Mouse (Mus musculus) frontal cortex, postnatal 25 days (tissue): ENCODE measurements around the gene Fbxo46.
A peak's percentile ranks its signal among the peaks of the same experiment; 100 is the strongest.
"Not testable (repeated sequence)": the region's sequence is repeated elsewhere in the genome, so short reads cannot be mapped to it uniquely, and the experiment has no call there.

Experiments used
- DNase-seq, 2 experiments: peaks; one replicate each; pipeline ENCODE4 v3.0.0; 2022; ENCODE audit warnings: low spot score in 2 of 2

The Fbxo46 gene

GRCm38 (mm10) chr7:19131324-19131848 lies 11.7 kb downstream of the Fbxo46 start:
- DNase-seq, result peak; percentile 85 to 94

GRCm38 (mm10) chr7:19136168-19136567 lies 16.5 kb downstream of the Fbxo46 start:
- no peak for DNase-seq

DNA sequence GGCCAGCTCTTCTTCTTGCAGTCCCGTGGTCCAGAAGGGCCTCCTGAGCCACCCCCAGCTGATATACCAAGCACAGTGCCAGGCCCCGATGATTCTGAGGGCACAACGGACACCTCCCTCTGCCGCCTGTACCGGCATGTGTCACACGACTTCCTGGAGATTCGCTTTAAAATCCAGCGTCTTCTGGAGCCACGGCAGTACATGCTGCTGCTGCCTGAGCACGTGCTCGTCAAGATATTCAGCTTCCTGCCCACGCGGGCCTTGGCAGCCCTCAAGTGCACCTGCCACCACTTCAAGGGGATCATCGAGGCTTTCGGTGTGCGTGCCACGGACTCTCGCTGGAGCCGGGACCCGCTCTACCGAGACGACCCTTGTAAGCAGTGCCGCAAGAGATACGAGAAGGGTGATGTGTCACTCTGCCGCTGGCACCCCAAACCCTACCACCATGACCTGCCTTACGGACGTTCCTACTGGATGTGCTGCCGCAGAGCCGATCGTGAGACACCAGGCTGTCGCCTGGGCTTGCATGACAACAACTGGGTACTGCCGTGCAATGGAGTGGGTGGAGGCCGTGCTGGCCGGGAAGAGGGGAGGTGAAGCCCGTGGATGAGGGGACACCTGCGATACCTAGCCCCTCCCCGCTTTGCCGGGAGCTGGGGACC lies 17.1 kb downstream of the Fbxo46 start:
- DNase-seq, result no peak

GRCm38 (mm10) chr7:19137380-19137779 lies 17.7 kb downstream of the Fbxo46 start:
- no peak for DNase-seq

GRCm38 (mm10) chr7:19146793-19147192 lies 27.1 kb downstream of the Fbxo46 start:
- DNase-seq, result no peak

- no peak for DNase-seq
Measured at GRCm38 (mm10) chr7:19147497-19148045, 27.9 kb downstream of the Fbxo46 start.

GRCm38 (mm10) chr7:19148180-19148874 lies 28.7 kb downstream of the Fbxo46 start:
- DNase-seq, result no peak

DNA sequence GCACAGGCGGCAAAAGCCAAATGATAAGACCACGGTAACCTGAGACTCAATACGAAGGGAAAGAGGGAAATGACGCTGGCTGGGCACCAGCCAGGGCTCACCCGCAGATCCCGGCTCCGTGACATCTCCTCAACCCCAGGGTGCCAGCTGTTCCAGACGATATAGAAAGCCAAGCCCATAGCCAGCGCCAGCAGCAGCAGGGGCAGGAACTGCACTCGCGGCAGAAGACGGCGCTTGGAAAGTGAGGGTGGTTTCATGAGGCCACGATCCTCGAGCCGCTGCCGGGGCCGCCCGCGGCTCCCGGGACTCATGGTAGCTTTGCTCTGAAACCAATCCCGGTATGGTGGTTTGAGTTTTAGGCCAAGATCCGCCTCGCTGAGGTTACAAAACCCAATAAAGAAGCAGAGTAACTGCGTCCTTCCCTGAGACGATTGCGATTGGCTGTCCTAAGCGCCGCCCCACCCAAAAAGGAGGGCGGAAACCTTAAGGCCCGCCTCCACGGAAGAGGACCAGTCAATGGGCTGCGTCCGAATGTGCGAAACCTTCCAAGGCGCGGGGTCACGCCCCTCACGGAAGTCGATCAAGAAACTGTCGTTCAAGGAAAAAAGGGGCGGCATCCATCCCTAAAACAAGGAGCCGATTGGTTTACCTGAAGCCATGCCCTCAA lies 29.3 kb downstream of the Fbxo46 start, which contains the start of gene Qpctl:
Gene Qpctl (minus strand): TSS at position 417 of the 667 bp plus-strand sequence.
- peak; percentile 92 to 95 for DNase-seq

DNA sequence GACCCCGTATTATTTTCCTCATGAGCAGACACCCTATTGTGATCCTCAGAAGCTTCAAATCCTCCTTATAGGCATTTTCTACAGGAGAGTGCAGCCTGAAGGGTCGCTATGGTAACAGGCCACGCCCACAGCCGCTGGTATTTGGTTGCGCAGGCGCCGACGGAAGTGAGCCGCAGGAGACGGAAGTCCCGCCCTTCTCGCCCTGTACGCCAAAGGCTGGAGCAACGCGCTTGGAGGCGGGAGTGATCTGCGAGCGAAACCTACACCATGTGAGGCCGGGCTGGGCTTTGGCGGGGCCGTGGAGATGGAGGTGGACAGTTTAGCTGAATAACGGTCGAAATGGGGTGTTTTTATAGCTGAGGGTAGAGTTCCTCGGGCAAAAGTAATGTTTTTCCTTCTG lies 30.0 kb downstream of the Fbxo46 start, which contains the start of gene Snrpd2:
Gene Snrpd2 (plus strand): TSS at position 97 of the 400 bp plus-strand sequence.
- DNase-seq, result peak; percentile 92 to 94

- DNase-seq, result not testable (repeated sequence)
Measured at GRCm38 (mm10) chr7:19151121-19151520, 31.5 kb downstream of the Fbxo46 start.

DNA sequence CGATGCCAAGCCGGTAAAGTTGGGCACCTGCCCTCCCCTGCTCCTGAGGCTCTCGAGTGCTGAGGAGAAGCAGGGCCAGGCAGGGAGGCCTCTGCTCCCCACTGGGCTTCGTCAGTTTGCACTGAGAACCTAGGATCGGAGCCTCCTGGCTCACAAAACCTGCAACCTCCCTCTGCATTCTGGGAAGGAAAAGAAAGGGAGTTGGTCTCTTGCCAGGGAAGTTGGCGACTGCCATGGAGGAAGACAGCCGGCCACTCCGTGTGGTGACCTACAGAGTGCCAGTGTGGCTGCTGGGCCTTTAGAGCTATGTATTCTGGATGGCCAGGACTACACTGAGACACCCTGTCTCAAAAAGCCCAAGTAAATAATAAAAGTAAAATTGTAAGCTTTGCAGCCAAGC lies 35.1 kb downstream of the Fbxo46 start:
- no peak for DNase-seq

DNA sequence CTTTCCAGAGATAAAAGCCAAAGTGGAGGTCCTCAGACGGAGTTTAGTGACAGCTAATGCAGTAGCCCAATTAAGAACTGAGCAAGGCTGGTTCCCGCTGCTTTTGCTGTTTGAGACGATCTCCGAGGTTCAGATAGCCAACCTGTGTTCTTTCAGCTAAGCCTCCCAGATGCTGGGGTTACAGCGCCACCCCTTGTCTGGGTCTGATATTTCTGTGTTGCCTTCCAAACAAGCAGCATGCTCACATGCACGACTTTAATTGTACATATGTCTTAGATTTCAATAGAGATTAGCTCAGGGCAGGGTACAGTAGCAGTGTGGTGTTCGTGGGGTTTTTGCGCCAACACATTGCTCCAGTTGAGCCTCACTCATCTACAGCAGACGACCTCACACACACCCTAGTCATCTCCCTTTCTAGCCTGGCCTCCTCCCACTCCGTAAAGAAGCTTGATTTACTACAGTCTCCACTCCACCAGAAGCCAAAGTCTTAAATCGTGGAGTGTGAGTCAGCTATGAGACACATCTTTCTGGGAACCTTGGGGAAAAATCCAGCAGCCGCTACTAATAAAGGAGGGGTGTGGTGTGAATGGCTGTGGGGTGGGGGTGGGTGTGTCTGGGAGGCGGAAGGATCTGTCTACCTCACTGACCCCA lies 36.3 kb downstream of the Fbxo46 start:
- DNase-seq, result no peak

DNA sequence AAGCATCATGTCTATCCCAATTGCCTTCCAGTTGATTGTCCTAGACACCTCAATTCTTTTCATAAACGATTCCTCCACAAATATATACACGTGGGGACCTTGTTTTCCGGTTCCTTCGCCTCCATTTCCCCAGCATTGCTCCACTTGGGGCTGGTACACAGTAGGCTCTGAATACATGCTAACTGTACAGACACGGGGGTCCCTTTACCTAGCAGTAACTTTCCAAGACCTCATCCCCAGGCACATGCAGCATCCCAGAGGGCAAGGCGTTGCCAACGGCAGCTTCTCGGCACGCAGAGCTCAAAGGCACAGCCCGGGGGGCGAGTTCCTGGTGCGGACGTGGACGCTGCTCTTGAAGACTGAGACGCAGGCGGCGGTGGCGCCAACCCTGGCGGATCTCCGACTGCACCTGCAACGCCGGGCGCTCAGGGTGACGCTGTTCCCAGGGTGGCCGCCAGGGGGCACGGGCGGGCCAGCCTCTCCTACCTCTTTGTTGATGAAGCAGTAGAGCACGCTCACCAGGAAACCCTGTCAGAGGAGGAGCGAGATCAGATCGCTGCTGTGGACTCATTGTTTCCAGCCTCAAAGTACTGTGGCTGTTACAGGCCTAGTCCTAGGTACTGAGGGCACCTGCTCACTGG lies 37.6 kb downstream of the Fbxo46 start:
- peak; percentile 94 to 95 for DNase-seq

- DNase-seq, result no peak
Measured at GRCm38 (mm10) chr7:19158601-19159000, 38.9 kb downstream of the Fbxo46 start.

DNA sequence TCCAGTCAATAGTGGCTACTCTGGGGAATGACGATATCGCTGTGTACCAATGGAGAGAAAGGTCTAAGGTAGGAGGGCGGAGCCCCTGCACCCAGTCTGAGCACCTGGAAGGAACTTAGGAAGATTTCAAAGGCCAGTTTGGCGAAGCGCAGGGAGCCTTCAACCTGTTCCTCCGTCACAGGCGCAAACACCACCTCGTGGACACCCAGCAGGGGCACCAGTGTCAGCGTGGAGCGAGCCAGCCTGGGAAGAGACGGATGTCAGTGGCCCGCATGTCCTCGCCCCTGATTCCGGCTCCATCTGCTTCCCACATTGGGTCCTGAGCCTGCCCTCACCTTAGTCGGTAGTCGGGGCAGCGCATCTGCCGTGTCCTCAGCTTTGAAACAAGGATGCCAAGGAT lies 39.8 kb downstream of the Fbxo46 start:
- DNase-seq, result no peak

DNA sequence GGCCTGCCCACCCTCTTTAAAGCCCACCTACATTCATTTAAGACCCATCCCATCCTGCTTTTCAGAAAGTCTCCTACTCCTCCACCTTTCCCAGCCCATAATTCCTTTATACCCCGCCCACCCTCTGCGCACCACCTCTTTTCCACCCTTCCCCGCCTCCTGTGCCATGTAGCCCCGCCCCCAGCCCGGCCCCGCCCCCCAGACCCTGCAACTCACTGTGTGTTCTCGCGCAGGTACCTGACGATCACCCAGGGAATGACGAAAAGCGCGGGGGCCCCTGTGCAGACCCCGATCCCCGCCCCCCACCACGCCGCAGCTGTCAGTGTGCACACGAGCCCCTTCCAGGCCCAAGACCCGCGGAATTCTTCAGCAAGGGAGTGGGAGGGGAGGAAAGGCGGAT lies 40.5 kb downstream of the Fbxo46 start:
- no peak for DNase-seq

GRCm38 (mm10) chr7:19162928-19163327 lies 43.3 kb downstream of the Fbxo46 start:
- DNase-seq, result no peak

DNA sequence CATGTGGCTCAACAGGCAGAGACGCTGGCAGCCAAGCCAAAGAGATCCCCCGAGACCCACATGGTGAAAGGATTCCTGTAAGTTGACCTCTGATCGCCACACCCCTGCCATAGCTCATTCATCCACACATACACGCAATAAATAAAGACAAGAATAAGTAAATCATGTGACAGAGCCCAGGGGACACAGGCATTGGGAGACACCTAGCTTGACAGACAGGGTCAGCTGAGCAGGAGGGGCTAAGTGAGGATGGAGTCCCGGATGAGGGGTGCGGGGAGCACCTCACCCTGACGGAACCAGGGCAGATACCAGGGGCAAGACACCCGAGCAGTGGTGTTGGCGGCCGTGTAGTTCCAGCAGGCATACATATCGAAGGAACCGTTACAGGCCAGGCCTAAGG lies 44.1 kb downstream of the Fbxo46 start:
- DNase-seq, result no peak

DNA sequence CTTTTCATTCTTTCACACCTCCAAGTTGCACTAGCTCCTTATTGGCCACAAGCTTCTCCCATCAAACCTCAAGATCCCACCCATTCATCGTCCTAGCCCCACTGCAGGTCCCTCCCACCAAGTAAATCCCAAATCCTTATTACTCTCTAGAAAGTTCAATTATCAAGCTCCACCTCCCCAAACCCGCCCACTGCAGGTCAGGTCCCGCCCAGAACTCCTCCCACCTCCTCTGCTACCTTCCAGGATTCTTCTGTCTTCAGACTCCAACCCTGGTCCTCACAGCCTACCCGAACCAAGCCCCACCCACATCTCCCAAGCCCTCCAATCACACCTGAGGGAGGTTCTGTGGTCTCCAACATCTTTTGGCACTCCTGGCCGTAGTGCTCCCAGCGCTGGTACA lies 44.5 kb downstream of the Fbxo46 start:
- DNase-seq, result no peak

- no peak for DNase-seq
Measured at GRCm38 (mm10) chr7:19164978-19165377, 45.3 kb downstream of the Fbxo46 start.
